Mouse (Mus musculus) limb, embryonic 14.5 days (tissue): Measurements from ENCODE around the gene Gm20388. TPM values are rescaled to one million over a fixed set of nuclear protein-coding genes. Genes with fewer than 3 reads are reported as not detected.
A peak's percentile ranks its signal among the peaks of the same experiment; 100 is the strongest.
"Not testable (repeated sequence)": the region's sequence is repeated elsewhere in the genome, so short reads cannot be mapped to it uniquely, and the experiment has no call there.

ENCODE experiments used
- ATAC-seq: fragments of 200-750 bp; cut with Nextera tagmentation; 2 replicates; pipeline ENCODE4 v1.8.0; 2017; ENCODE audit warnings: low read depth, moderate number of reproducible peaks, moderate TSS enrichment; ENCODE audit not compliant: low FRiP score
- DNase-seq: peaks from one replicate; pipeline ENCODE4 v3.0.0-alpha.2; 2015; ENCODE audit warnings: low spot score
- H3K27ac ChIP-seq: fragments of 300-500 bp; sonication (generic); replicated peaks from 2 replicates; pipeline ENCODE4 v1.5.1; 2014; ENCODE audit warnings: low read depth, mild to moderate bottlenecking, low read length, moderate library complexity, mixed read lengths
- H3K27me3 ChIP-seq: fragments of 300-500 bp; sonication (generic); 2 replicates; pipeline ENCODE4 v1.6.1; 2014; ENCODE audit warnings: low read length, mixed read lengths; ENCODE audit not compliant: control insufficient read depth, insufficient read depth
- H3K36me3 ChIP-seq: fragments of 300-500 bp; sonication (generic); 2 replicates; pipeline ENCODE4 v1.6.1; 2014; ENCODE audit warnings: mild to moderate bottlenecking, low read length, moderate library complexity, mixed read lengths; ENCODE audit not compliant: control insufficient read depth, insufficient read depth
- H3K4me1 ChIP-seq: fragments of 300-500 bp; sonication (generic); 2 replicates; pipeline ENCODE4 v1.6.1; 2014; ENCODE audit warnings: antibody characterized with exemption, low read length, mixed read lengths; ENCODE audit not compliant: control insufficient read depth, insufficient read depth
- H3K4me2 ChIP-seq: fragments of 300-500 bp; sonication (generic); replicated peaks from 2 replicates; pipeline ENCODE4 v1.6.1; 2014; ENCODE audit warnings: low read depth, mild to moderate bottlenecking, low read length, moderate library complexity; ENCODE audit not compliant: severe bottlenecking
- H3K4me3 ChIP-seq: fragments of 300-500 bp; sonication (generic); replicated peaks from 2 replicates; pipeline ENCODE4 v1.5.1; 2014; ENCODE audit warnings: low read length
- H3K9ac ChIP-seq: fragments of 300-500 bp; sonication (generic); 2 replicates; pipeline ENCODE4 v1.6.1; 2014; ENCODE audit warnings: mild to moderate bottlenecking, low read depth, low read length, moderate library complexity; ENCODE audit not compliant: severe bottlenecking
- H3K9me3 ChIP-seq: fragments of 300-500 bp; sonication (generic); 2 replicates; pipeline ENCODE4 v1.6.1; 2016; ENCODE audit warnings: low read length; ENCODE audit not compliant: control insufficient read depth
- POLR2A ChIP-seq: fragments of 200-500 bp; IDR thresholded peaks from 2 replicates; pipeline ENCODE4 v1.8.0; 2012; ENCODE audit warnings: inconsistent platforms, mild to moderate bottlenecking, moderate library complexity, borderline replicate concordance; ENCODE audit not compliant: insufficient read depth, insufficient read length; ENCODE audit errors: extremely low read depth
- WGBS: fragments of 180-500 bp; shearing (Covaris S2); extraction: QIAGEN DNeasy Blood & Tissue Kit; methylation state at CpG from one replicate; pipeline ENCODE4 v1.1.7; 2014; 5-methylcytosine and 5-hydroxymethylcytosine counted together
- polyA plus RNA-seq, 2 experiments: library from polyadenylated mRNA; depleted of rRNA in 1 of 2; stranded (reverse) in 1 of 2; unstranded in 1 of 2; fragments of >200 nt; fragmentation: Nextera tagmentation in 1 of 2; extraction: Ambion mirVana in 1 of 2; gene quantifications; 2 replicates each; pipeline versions ENCODE4 v1.2.1 to v1.2.3; 2012 to 2014

Gene Gm20388
- polyA plus RNA-seq, 2 experiments, result 1.9 to 49.9 TPM

- Histone ChIP-seq H3K9me3 (no peaks in the 10 kb centered on the region), H3K9ac (no peak overlapping the region), H3K4me1 (no peaks in the 10 kb centered on the region), H3K36me3 (no peaks in the 10 kb centered on the region), H3K4me2 (no peak overlapping the region), H3K27me3 (no peaks in the 10 kb centered on the region), H3K4me3 (no peak overlapping the region), H3K27ac (no peak overlapping the region)
- DNase-seq (no peak), ATAC-seq (no peak)
- WGBS, result 76% methylated on average over 15 of the region's 15 CpGs
- no peak for TF ChIP-seq POLR2A
Observed at GRCm38 (mm10) chr8:120715996-120716680, 805.5 kb downstream of the Gm20388 start.

GRCm38 (mm10) chr8:120719586-120720236 is 809.1 kb downstream of the Gm20388 start:
- DNase-seq (no peak), ATAC-seq (no peak)
- no peak for TF ChIP-seq POLR2A
- Histone ChIP-seq H3K4me2 (no peak overlapping the region), H3K36me3 (no peaks in the 10 kb centered on the region), H3K9ac (no peak overlapping the region), H3K4me3 (no peak overlapping the region), H3K27ac (no peak overlapping the region), H3K9me3 (no peaks in the 10 kb centered on the region), H3K4me1 (no peaks in the 10 kb centered on the region), H3K27me3 (no peaks in the 10 kb centered on the region)
- WGBS, result 69% methylated on average over 19 of the region's 19 CpGs

GRCm38 (mm10) chr8:120723025-120723424 is 812.4 kb downstream of the Gm20388 start:
- H3K27ac ChIP-seq, result no peak overlapping the region
- no peaks in the 10 kb centered on the region for H3K36me3 ChIP-seq
- 74% methylated on average over 6 of the region's 6 CpGs for WGBS
- no peaks in the 10 kb centered on the region for H3K4me1 ChIP-seq
- H3K9me3 ChIP-seq, result no peaks in the 10 kb centered on the region
- H3K4me2 ChIP-seq, result no peak overlapping the region
- DNase-seq (no peak), ATAC-seq (no peak)
- no peak for TF ChIP-seq POLR2A
- H3K9ac ChIP-seq, result no peak overlapping the region
- H3K4me3 ChIP-seq, result no peak overlapping the region
- H3K27me3 ChIP-seq, result no peaks in the 10 kb centered on the region

- 88% methylated on average over 2 of the region's 4 CpGs for WGBS
Observed at GRCm38 (mm10) chr8:120724096-120724495, 813.5 kb downstream of the Gm20388 start.

GRCm38 (mm10) chr8:120724816-120725575 is 814.4 kb downstream of the Gm20388 start:
- H3K9ac ChIP-seq, result no peak overlapping the region
- WGBS, result 53% methylated on average over 17 of the region's 17 CpGs

More at GRCm38 (mm10) chr8:120724096-120724495, 813.5 kb downstream of the Gm20388 start:
- not testable (repeated sequence) for H3K9ac ChIP-seq, H3K4me3 ChIP-seq, H3K9me3 ChIP-seq, H3K27ac ChIP-seq, H3K4me1 ChIP-seq, H3K4me2 ChIP-seq, DNase-seq, H3K27me3 ChIP-seq, H3K36me3 ChIP-seq, ATAC-seq

More at GRCm38 (mm10) chr8:120724816-120725575, 814.4 kb downstream of the Gm20388 start:
- Histone ChIP-seq H3K36me3 (no peaks in the 10 kb centered on the region), H3K27me3 (no peaks in the 10 kb centered on the region), H3K4me1 (no peaks in the 10 kb centered on the region), H3K27ac (no peak overlapping the region), H3K4me2 (no peak overlapping the region), H3K9me3 (no peaks in the 10 kb centered on the region), H3K4me3 (no peak overlapping the region)
- TF ChIP-seq POLR2A, result no peak
- DNase-seq, result no peak
- peak; percentile 44; the same call in 1 of the 2 replicates for ATAC-seq
